Mouse (Mus musculus) bone marrow macrophage, adult 2 months (primary cell): Measurements from ENCODE around the gene Metap1d.

Experiments used
- CTCF ChIP-seq: IDR thresholded peaks from 2 replicates; pipeline ENCODE4 v1.5.1; 2012; ENCODE audit warnings: low read depth, mild to moderate bottlenecking, low read length, moderate library complexity
- POLR2A ChIP-seq: IDR thresholded peaks from 2 replicates; pipeline ENCODE4 v1.6.1; 2012; ENCODE audit warnings: mild to moderate bottlenecking, low read depth, low read length, borderline replicate concordance

DNA sequence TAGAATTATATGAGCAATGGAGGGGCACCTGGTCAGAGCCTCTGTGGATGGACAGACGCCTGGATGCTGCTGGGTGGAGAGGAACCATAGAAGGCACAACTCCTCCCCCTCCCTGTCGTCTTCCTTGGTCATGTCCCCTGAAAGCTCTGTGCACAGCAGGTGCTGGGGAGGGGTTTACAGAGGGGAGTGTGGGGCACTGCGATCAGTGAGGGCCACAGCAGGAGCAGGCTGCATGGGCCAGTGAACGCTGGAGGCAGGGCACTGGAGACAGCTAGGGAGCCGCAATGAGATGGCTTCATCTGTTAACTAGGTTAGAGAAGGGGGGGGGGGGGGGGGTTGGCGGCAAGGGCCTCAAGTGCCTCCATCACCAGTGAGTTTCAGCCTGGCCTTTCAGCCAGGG is 13.0 kb downstream of the Metap1d start:
- TF ChIP-seq CTCF (no peak), POLR2A (no peak)
